Mouse (Mus musculus) layer of hippocampus, postnatal 14 days (tissue): Measurements from ENCODE around the gene Hamp. TPM values are rescaled to one million over a fixed set of nuclear protein-coding genes. Genes with fewer than 3 reads are reported as not detected.

Experiments
- DNase-seq, 2 experiments: peaks; one replicate each; pipeline ENCODE4 v3.0.0; 2021 to 2022; ENCODE audit warnings: low spot score in 2 of 2, mixed read lengths in 1 of 2
- long read RNA-seq, 2 experiments: library from polyadenylated mRNA; stranded (forward); transcript quantifications; one replicate each; pipeline ENCODE4 v2.0.0; 2021
- total RNA-seq, 2 experiments: library from RNA; stranded (reverse); gene quantifications; 2 replicates each; pipeline ENCODE4 v1.2.3; 2021

Gene Hamp
- total RNA-seq, result not detected
- long read RNA-seq, experiment 1, result 0 reads
- long read RNA-seq, experiment 2, result 0 reads

DNA sequence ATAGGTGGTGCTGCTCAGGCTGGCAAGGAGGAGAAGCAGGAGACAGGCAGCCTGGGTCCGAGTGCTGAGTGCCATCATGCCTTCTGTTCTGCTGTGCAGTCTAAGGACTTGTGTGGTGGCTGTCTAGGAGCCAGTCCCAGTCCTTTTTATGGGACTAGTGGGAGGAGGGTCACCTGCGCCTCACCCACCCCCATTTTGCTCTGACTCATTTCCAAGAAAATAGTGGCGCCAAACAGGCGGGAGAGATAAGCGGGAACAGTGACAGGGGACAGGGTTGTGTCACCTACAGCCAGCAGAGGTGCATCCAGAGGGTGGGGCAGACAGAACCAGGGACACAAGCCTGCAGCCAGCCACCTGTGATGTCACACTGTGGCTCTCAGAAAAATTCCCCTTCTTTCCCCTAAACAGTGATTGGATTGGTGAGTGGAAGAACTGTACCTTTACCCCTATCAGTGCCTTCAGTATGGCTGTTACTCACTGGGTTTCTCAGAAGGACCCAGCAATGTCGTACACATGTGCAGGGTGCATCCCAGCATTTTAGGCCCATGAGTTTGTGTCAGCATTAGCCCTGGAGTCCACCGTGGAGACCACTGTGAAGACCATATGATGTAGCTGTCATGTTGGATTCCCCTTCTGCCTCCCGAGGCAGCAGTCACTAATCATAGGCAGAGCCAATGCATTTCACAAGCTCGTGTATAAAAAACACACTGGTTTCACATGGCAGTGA is at the start of gene Hamp:
TSS of gene Hamp (minus strand) at position 124 of the 727 bp plus-strand sequence.
- no peak for DNase-seq

DNA sequence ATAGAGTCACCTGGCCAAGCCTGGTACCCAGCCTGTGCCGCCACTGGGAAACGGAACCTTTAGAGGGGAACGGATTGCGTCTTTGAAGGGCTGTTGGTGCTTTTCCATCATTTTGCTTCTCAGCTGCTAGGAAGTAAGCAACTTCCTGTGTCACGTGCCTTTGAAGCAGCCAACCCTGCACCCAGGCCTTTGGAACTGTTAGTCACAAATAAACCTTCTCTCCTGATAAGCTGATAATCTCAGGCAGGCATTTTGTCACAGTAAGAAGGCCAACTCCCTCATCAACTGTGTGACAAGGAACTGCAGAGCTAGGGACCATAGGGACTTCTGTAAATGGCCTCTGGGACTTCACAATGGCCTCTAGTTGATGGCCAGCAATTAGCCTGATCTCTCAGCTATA is 48.3 kb upstream of the Hamp start:
- no peak for DNase-seq

DNA sequence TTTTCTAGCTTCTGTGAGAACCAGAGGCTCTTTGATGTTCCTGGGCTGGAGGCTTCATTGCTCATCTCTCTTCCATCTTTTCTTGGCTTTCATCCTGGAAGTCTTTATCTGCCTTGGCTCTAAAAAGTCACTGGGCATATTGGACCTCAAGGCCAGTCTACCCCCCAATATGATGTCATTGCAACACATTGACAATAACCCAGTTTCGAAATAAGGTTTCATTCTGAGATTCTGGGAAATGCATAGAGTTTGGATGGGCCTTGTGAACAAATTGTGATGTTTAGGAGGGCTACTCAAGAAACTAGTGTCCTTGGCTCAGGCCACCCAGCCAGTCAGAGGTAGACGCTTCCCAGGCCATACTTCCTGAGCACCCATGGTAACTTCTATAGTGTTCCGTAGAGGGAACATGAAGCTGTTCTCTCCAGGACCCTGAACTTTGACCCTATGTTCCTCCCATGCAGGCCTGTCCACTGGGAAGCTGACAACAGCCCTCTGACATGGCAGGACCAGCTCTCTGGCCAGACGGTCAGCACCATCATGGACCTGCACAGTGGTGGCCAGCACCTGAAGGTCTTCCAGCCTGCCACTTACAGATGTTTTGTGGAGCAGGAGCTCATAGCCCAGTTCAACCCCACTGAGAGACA is 44.8 kb upstream of the Hamp start:
- no peak for DNase-seq

DNA sequence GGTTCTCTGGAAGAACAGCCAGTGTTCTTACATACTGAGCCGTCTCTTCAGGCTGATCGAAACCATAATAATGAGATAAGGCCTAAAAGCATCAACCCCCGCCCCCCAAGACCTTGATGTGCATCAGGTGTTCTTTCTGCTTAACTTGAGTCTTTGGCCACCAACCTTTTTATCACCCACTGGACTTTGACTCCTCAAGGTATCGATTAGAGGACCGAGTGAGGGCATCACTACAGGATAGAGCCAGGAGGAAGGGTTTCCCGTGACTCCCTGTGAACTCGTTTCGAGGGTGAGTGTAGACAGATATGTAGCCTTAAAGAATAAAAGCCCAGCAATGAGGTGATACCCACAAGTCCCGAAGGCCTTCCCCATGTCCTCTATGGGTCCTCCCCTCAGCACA is 41.5 kb upstream of the Hamp start:
- DNase-seq, result no peak

DNA sequence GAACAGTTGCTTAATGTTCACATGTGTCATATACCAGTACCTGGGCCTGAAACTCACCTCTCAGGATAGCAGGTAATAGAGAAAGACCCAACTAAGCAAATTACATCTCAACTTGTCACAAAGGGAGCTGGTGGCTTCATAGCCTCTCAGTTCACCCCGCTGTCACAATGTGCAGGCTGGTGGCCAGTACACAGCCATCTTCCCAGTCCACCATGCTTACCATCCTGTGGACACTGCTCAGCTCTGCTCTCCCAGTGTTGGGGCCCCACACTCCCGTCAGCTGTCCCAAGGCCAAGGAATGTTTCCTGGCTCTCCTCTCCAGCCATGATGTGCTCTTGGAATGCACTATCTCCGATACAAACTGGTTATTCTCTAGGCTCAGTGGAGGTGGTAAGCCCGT is 37.9 kb upstream of the Hamp start:
- DNase-seq, result no peak

DNA sequence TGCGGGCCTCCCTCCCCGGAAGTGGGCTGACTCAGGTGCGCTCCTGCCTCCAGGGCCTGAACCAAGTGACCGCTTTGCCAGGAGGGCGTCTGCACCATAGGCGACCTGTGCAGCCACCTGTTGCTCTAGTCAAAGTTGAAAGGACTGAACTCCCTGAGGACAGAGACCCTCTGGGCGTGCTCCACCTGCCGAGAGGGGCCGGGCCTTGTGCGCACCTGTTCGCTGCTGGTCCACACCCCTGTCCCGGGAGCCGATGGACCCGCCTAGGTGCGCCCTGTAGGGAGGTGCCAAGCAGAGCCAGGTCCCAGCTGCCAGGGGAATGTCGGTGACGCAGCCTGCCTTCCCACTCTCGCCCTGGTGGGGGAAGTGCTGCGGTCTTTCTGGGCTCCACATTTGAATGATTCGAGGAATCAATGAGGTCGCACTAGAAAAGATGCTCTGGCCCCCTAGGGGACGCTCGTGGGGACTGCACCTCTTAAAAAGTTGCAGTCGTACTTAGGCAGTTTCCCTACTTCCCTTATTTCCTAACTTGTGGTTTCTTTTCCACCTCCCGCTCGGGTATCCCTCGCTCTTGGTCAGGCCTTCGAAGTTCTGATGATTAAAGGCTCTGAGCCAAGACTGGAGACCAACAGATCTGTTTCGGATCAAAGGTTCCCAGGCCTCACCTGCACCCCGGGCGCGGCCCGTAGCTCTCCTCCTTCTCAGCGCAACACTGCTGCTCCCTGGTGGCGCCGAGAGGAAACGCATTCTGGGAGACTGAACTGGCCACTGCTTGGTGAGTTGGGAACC is 29.9 kb upstream of the Hamp start, which contains the start of gene Fam187b:
TSS of gene Fam187b (plus strand) at position 290 of the 789 bp plus-strand sequence.
- DNase-seq, result peak; percentile 74 to 77

DNA sequence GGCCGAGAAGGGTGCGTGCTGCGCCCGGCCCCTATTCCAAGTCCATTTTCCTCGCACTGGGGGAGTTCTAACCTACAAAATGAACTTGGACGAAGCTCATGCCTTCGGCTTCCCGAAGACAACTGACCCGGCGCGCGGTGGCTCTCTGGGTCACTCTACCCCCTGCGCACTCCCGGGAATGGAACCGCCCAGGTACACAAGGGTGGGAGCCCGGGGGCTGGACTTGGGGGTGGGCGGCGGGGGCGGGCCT is 29.3 kb upstream of the Hamp start, which contains the start of gene Lsr:
TSS of gene Lsr (minus strand) at position 214 of the 250 bp plus-strand sequence.
- no peak for DNase-seq

DNA sequence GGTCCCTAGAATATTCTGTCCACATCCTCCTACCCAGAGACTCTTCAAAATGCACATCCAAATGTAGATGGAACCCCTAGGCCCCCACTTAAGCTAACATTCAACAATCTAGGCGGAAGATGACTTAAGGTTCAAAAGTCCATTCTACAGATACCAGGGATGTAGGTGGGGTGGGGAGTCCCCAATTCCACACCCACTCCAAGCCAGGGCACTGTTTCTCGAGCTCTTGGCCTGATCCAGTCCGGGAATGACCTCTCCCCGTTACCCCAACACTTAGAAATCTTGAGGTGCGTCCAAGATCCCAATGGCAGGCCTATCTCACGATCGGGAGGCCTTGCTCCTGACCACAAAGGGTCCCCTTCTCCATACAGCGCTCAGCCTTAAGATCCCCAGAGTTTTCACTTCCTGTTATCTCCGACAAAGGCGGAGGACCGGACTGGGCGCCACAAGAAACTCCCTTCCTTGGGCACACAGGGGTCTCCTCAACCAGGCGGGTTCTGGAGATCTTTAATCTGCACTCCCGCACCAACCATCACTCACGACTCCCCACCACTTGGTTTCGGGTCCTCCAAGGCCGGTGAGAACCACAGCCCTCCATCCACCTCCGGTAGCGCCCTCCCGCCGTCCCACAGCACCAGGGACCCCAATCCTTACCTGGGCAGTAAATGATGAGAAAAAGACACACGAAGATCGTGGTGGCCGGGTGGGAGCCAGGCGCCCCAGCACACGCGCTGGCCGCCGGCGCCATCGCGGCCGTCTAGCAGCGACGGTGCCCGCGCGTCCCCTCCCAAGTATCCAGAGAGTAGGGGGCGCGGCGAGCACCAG is 28.8 kb upstream of the Hamp start:
- DNase-seq, result no peak

DNA sequence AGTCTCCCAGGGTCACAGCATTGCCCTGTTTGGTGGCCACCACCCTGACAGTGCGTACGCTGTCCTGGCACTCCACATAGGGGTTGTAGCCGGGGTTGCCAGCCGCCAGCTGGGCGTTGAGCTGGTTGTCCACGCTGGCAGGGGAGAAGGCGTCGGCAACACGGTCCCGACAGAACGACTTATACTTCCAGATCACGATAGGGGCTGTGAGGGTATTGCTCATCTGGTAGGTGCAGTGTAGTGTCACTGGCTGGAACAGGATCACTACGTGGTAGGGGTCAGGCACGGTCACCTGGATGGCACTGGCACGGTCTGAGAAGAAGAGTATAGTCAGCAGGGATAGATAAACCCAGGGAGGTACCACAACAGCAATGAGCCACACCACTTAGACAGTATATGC is 28.1 kb upstream of the Hamp start:
- DNase-seq, result no peak

DNA sequence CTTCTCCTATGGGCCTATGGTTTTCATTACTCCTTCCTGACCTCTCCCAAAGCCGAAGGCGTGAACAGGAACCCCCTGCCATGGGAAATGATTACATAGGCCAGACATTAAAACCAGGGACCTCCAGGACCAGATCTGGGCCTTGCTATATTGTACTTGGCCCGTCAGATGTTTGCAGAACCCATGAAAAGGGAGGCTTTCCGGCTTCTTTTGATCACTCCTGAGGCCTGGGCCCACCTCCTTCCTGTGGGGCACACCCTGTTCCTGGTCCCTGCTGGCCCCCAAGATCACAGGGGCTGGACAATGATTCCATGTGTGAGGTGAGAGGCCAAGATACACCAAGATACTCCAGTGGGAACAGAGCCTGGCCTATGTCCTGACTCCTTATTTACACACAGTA is 25.3 kb upstream of the Hamp start:
- DNase-seq, result no peak

DNA sequence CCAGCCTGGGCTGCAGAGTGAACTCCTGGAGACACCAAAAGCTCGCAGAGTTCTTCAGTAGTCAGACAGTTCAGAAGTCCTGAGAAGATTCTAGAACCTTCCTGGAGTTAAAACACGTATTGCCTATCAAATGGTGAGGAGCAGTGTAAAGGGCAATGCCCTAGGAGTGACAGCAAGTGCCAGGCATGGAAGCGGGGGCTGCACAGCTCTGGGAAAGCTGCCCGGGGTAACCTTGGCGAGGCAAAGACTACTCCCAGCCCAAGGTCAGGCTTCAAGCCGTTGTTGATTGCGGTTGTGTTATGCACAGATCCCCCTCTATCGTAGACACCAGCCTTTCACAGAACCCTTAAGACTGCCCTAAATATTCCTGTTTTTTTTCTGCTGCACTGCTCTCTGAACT is 24.8 kb upstream of the Hamp start:
- DNase-seq, result no peak

DNA sequence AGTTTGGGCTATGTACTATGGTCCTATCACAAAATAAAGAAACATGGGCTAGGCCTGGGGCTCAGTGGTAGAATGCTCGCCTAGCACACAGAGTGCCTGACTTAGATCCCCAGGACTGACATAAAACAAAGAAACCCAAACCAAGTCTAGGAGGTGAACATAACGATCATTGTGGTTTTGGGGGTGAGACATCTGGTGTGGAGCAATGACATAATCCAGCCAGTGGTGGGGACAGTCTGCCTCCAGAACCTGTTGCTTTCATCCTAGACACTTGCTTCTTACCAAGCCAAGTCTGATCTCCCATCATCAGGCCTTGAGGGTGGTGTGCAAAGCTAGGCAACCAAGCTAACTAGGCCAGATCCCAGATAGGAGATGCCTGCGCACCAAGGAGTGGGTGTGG is 22.8 kb upstream of the Hamp start:
- no peak for DNase-seq

DNA sequence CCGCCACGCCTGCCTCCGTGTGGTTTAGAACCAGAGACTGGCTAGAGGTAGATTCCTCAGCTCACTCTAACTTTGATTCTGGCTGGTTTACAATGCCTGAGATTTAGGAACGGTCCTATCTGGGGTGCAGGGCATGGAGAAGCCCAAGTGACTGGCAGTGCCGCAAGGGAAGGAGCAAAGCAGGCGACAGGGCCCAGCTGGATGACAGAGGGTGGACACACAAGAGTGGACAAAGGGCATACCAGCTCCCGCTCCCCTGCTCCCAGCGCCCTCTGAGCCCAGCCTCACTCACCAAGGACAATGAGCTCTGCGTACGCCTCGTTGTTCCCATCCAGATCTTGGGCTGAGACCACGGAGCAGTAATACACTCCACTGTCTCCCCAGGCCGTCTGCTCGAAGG is 21.8 kb upstream of the Hamp start:
- DNase-seq, result no peak

DNA sequence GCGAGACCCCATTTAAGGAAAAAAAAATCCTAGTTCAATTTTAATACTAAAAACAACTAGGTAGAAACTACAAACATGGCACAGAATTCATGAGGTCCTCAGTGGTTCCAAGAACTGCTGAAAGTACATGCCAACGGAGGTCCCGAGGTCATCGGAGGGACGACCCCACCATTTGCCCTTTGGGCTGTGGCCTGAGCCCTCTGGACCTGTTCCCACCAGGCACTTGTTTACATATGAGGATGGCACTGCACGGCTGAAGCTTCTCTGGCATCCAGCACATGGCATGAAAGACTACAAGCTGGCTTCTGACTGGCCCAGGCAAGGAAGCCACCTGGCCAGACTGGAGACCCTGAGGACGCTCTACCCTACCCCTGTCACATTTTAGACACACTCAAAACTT is 20.5 kb upstream of the Hamp start:
- DNase-seq, result no peak

DNA sequence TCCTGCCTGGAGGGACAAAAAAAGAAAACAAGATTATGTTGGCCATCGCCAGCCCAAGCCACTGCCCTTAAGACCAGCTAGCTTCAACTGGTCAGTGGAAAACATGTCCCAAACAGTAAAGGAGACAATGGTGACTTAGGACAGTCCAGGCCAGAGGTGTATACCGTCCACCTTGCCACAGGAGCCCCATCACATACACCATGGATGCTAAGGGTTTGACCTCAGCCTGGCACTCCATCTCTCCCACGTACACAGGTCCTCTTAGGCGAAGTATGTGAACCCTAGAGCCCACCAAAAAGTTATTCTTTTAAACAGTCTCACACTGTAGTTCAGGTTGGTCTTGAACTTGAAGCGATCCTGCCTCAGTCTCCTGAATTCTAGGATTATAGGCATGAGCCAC is 19.0 kb upstream of the Hamp start:
- no peak for DNase-seq

DNA sequence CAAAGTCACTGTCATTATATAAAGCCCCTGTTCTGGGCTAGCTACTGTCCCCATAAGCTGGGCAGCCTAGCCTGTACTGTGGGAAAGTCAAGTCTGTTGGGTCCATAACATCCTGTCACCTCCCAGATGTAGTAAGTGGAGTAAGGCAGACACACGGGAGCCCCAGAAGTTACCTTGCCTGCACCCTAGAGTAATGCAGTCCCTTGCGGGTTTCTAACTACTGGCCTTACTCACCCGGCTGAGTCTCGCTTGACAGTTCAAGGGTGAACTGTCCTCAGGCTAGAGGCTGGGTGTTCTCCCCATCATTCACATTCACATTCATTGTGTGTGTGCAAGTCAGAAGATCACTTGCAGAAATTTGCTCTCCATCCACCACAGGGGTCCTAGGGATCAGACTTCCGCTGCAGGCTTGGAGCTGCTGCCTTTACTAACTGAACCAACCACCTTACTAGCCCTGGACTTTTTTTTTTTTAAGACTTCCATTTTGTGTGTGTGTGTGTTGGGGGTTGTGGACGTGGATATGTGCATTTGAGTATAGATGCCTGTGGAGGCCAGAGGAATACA is 16.0 kb upstream of the Hamp start:
- DNase-seq, result no peak

DNA sequence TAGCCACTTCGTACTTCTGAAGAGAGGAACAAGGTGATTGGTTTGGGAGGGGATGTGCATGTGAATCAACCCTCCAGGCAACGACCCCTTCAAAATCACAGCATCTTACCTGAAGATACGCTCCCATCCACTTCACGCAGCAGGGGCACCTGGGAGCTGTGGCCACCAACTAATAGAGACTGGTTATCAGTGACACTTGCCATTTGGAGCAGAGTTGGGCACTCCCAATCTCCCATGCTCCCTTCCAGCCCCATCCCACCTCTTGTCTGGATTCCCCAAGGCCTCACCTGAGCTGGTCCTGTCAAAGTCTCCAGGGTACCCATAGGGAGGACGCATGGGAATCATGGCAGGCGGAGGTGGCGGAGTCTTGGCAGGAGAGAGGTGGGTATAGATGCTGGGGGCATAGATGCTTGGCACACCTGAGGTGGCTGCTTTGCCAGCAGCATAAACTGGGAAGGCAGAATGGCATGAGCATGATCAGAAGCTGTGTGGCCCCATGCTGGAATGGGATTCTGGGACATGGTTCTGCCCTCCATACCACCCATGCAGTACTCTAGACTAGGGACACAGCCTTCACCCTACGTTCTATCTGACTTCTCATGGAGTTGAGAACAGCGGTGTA is 15.1 kb upstream of the Hamp start:
- no peak for DNase-seq

DNA sequence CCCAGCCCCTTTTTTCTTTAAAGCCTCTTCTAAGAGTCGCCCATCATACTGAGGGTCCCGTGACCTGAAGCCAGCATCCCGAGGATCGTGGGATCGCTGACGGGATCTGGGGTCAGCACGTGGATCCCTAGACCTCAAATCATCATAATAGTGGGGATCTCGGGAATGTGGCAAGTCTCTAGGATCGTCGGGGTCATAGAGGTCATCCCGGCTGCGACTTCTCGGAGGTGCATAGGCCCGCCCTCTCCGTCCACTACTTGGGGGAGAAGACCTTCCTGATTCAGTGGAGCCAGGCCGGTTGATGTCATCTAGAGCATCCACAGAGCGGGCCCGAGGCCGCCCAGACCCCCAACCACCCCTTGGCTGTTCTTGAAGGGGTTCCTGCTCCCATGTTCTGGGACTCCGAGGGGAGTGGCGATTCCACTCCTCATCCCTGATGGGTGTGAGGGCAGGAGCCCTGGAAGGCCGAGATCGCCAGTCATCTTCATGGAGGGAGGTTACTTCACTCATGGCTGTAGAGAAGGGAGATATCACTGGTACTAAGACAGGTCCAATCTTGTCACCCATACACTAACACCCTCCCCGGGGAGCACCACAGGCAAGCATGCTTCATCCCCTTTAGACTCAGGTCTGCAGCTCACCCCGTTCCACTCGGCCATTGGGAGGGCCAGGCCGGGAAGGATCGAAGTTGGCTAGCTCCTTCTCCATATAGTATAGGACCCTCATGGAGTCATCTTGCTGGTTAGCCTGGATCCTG is 14.5 kb upstream of the Hamp start:
- DNase-seq, result no peak

DNA sequence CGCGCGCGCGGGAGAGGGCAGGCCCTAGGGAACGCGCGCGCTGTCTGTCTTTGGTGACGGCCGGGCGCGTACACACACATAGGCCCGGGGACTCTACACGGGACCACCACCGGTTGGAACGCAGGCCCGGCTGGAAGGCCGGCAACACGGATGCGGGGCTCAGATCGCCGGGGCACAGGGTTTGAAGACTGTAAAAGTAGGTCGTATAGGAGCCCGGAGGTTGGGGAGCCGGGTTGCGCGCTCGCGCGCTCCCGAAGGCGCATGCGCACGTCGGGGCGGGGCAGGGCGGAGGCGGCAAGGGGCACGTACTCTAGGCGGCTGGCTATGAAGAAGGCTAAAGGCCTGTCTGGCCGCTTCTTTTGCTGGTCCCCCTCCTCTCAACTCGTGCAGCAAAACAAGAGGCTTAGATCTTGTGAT is 13.5 kb upstream of the Hamp start:
- DNase-seq, result peak; percentile 91
